Mouse (Mus musculus): ENCODE results near the gene Gm11938. TPM values are rescaled to one million over a fixed set of nuclear protein-coding genes. Genes with fewer than 3 reads are reported as not detected.
"Not testable (repeated sequence)": the region's sequence is repeated elsewhere in the genome, so short reads cannot be mapped to it uniquely, and the experiment has no call there.

Gm11938 gene
- polyA plus RNA-seq (2015; fragmentation: Nextera tagmentation; extraction: Ambion mirVana), result not detected in 2 replicates

DNA sequence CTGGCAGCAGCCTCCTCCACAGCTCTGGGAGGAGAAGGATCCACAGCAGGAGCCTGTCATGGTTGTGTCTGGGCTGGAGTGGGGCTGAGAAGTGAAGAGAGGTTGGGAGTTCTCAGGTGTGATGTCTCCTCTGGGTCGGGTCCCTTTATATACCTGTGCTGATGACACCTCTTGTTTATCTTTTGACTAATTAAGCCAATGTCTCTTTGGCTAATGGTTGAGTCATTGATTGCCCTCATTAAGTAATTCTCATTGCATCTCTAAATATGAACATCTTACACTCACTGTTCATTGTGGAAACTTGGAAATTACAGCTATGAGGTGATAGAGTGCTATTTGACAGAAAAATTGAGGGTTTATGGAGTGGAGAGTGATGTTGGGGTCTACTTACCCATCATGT is at the start of gene Gm11938:
Gene Gm11938 (minus strand): TSS at position 101 of the 400 bp plus-strand sequence.
- ATAC-seq (replicated peaks; ENCODE audit: low FRiP score), result not testable (repeated sequence)

GRCm38 (mm10) chr11:99650136-99650535 is 47.0 kb upstream of the Gm11938 start, which contains the start of gene Gm11555:
Gene Gm11555, minus strand, starts transcription at chr11:99650236.
- Histone ChIP-seq H3K27ac (no peak within 1 kb of the TSS), H3K27me3 (no peaks in the 10 kb centered on the region), H3K4me1 (no peaks in the 10 kb centered on the region), H3K36me3 (no peaks in the 10 kb centered on the region), H3K9ac (no peak within 1 kb of the TSS), H3K4me2 (no peak within 1 kb of the TSS), H3K9me3 (replicated peaks) (no peaks in the 10 kb centered on the region), H3K4me3 (replicated peaks) (no peak within 1 kb of the TSS)
- ATAC-seq (replicated peaks; ENCODE audit: low FRiP score), result no peak
- WGBS, result 77% methylated on average over 2 of the region's 2 CpGs

More for the DNA sequence above, at the start of gene Gm11938:
- H3K9me3 ChIP-seq (replicated peaks); H3K36me3 ChIP-seq; H3K4me1 ChIP-seq; H3K4me2 ChIP-seq; H3K4me3 ChIP-seq (replicated peaks); H3K27ac ChIP-seq; H3K27me3 ChIP-seq; H3K9ac ChIP-seq: not testable (repeated sequence)
- WGBS, result 47% methylated on average over 1 of the region's 1 CpGs

- H3K4me3 ChIP-seq (replicated peaks), result no peak overlapping the region
- WGBS, result 76% methylated on average over 15 of the region's 15 CpGs
- H3K27me3 ChIP-seq, result no peaks in the 10 kb centered on the region
- H3K4me2 ChIP-seq, result no peak overlapping the region
- H3K4me1 ChIP-seq, result no peaks in the 10 kb centered on the region
- no peak overlapping the region for H3K27ac ChIP-seq
- ATAC-seq (replicated peaks; ENCODE audit: low FRiP score), result no peak
- H3K9me3 ChIP-seq (replicated peaks), result no peaks in the 10 kb centered on the region
- H3K36me3 ChIP-seq, result no peaks in the 10 kb centered on the region
- H3K9ac ChIP-seq, result no peak overlapping the region
These were observed 43.3 kb upstream of the Gm11938 start for GRCm38 (mm10) chr11:99646444-99646843.

DNA sequence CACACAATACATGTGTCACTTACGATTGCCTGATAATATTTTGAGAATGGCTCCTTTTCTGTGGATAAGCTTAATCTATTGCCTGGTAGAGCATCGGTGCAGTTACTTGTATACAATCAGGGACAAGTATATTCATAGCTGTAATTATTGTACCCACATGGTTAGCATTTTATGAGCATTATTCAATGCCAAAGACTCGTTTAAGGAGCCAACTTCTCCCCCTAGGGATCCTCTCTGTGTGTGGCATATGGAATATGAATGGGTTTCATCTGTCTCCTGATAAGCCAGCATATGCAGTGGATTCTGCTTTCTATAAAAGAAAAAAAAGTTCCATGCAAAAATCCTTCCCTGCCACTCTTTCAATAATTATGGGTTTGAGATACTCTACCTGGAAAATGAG is 41.2 kb upstream of the Gm11938 start:
- ATAC-seq (replicated peaks; ENCODE audit: low FRiP score), result no peak
- Histone ChIP-seq H3K4me2 (no peak overlapping the region), H3K4me1 (no peaks in the 10 kb centered on the region), H3K4me3 (replicated peaks) (no peak overlapping the region), H3K9me3 (replicated peaks) (no peaks in the 10 kb centered on the region), H3K36me3 (no peaks in the 10 kb centered on the region), H3K27me3 (no peaks in the 10 kb centered on the region), H3K9ac (no peak overlapping the region), H3K27ac (no peak overlapping the region)
- 70% methylated on average over 3 of the region's 3 CpGs for WGBS

DNA sequence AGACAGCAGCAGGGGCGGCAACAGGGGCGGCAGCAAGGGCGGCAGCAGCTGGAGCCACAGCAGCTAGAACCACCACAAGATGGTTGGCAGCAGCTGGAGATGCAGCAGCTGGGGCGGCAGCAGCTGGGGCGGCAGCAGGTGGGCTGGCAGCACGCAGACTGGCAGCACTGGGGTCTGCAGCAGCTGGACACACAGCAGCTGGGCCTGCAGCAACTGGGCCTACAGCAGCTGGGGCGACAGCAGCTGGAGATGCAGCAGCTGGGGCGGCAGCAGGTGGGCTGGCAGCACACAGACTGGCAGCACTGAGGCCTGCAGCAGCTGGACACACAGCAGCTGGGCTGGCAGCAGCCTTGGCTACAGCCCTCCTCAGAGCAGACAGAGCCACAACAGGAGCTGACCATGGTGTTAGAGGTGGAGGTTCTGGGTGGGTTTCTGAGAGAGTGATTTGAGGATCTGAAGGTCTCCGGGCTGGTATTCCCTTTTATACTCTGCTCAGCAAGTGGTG is 40.6 kb upstream of the Gm11938 start, which contains the start of gene Krtap4-7:
Gene Krtap4-7 (minus strand): TSS at position 455 of the 505 bp plus-strand sequence.
- not testable (repeated sequence) for ATAC-seq (replicated peaks; ENCODE audit: low FRiP score); H3K4me2 ChIP-seq; H3K27me3 ChIP-seq; H3K4me1 ChIP-seq; H3K9ac ChIP-seq; H3K4me3 ChIP-seq (replicated peaks); H3K27ac ChIP-seq; H3K36me3 ChIP-seq; H3K9me3 ChIP-seq (replicated peaks)
- 74% methylated on average over 9 of the region's 9 CpGs for WGBS

DNA sequence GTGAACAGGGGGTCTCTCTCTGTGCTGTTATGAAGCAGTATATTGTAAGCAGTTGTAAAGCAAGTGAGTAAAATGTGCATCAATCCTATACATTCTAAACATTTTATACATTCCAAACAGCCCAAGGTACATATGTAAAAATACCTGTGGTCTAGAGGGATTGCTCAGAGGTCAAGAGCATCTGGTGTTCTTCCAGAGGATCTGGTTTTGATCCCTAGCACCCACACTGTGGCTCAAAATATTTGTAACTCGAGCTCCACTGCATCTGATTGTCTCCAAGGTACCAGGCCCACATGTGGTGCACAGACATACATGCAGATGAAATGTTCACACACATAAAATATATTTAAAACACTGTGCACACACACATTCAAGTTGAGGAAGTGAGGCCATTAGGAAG is 37.8 kb upstream of the Gm11938 start:
- no peak for ATAC-seq (replicated peaks; ENCODE audit: low FRiP score)

GRCm38 (mm10) chr11:99637086-99637485 is 34.0 kb upstream of the Gm11938 start:
- 66% methylated on average over 1 of the region's 1 CpGs for WGBS
- no peak overlapping the region for H3K4me3 ChIP-seq (replicated peaks)
- no peaks in the 10 kb centered on the region for H3K36me3 ChIP-seq
- no peaks in the 10 kb centered on the region for H3K9me3 ChIP-seq (replicated peaks)
- H3K27me3 ChIP-seq, result no peaks in the 10 kb centered on the region
- H3K4me2 ChIP-seq, result no peak overlapping the region
- no peak for ATAC-seq (replicated peaks; ENCODE audit: low FRiP score)
- no peak overlapping the region for H3K27ac ChIP-seq
- no peak overlapping the region for H3K9ac ChIP-seq
- no peaks in the 10 kb centered on the region for H3K4me1 ChIP-seq

More for the DNA sequence above, 37.8 kb upstream of the Gm11938 start:
- Histone ChIP-seq H3K4me2 (no peak overlapping the region), H3K9me3 (replicated peaks) (no peaks in the 10 kb centered on the region), H3K4me3 (replicated peaks) (no peak overlapping the region), H3K9ac (no peak overlapping the region), H3K36me3 (no peaks in the 10 kb centered on the region), H3K27me3 (no peaks in the 10 kb centered on the region), H3K4me1 (no peaks in the 10 kb centered on the region), H3K27ac (no peak overlapping the region)
- WGBS, result 36% methylated on average over 1 of the region's 1 CpGs

- Histone ChIP-seq H3K27me3 (no peaks in the 10 kb centered on the region), H3K4me3 (replicated peaks) (no peak within 1 kb of the TSS), H3K9ac (no peak within 1 kb of the TSS), H3K4me1 (no peaks in the 10 kb centered on the region), H3K4me2 (no peak within 1 kb of the TSS), H3K36me3 (no peaks in the 10 kb centered on the region), H3K9me3 (replicated peaks) (no peaks in the 10 kb centered on the region), H3K27ac (no peak within 1 kb of the TSS)
- WGBS, result 34% methylated on average over 8 of the region's 8 CpGs
- ATAC-seq (replicated peaks; ENCODE audit: low FRiP score), result no peak
These were observed 31.6 kb upstream of the Gm11938 start, which contains the start of gene Krtap4-2 for GRCm38 (mm10) chr11:99634653-99635134. Gene Krtap4-2, minus strand, starts transcription at chr11:99635084.

DNA sequence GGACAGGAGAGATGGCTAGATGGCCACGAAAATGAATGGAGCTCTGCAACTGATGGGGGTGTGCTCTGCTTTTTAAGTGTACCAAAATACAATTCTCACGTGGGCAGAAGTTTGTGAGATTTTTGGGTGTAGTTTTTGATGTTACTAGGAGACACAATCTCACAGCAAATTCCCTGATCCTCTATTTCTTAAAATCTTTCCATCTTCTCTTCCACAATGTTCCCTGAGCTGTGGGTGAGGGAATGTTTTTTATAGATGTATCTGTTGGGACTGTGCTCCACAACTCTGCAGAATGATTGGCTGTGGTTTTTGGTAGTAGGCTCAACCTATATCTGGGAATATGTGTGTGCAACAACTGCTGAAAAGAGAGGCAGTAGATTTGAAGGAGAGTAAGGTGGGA is 30.2 kb upstream of the Gm11938 start:
- no peaks in the 10 kb centered on the region for H3K27me3 ChIP-seq
- H3K4me1 ChIP-seq, result no peaks in the 10 kb centered on the region
- no peak overlapping the region for H3K4me3 ChIP-seq (replicated peaks)
- ATAC-seq (replicated peaks; ENCODE audit: low FRiP score), result no peak
- H3K4me2 ChIP-seq, result no peak overlapping the region
- WGBS, result 61% methylated on average over 2 of the region's 2 CpGs
- no peak overlapping the region for H3K9ac ChIP-seq
- H3K36me3 ChIP-seq, result no peaks in the 10 kb centered on the region
- no peaks in the 10 kb centered on the region for H3K9me3 ChIP-seq (replicated peaks)
- no peak overlapping the region for H3K27ac ChIP-seq

- Histone ChIP-seq H3K27me3 (no peaks in the 10 kb centered on the region), H3K9me3 (replicated peaks) (no peaks in the 10 kb centered on the region), H3K4me2 (no peak overlapping the region), H3K27ac (no peak overlapping the region), H3K36me3 (no peaks in the 10 kb centered on the region), H3K9ac (no peak overlapping the region), H3K4me3 (replicated peaks) (no peak overlapping the region), H3K4me1 (no peaks in the 10 kb centered on the region)
- whole genome bisulfite sequencing, result 79% methylated on average over 3 of the region's 3 CpGs
- no peak for ATAC-seq (replicated peaks; ENCODE audit: low FRiP score)
These were observed 27.8 kb upstream of the Gm11938 start for GRCm38 (mm10) chr11:99630890-99631289.

GRCm38 (mm10) chr11:99628138-99628537 is 25.0 kb upstream of the Gm11938 start, which contains the start of gene Krtap4-1:
Gene Krtap4-1, minus strand, starts transcription at chr11:99628238.
- Histone ChIP-seq H3K4me3 (replicated peaks) (no peak within 1 kb of the TSS), H3K27me3 (no peaks in the 10 kb centered on the region), H3K27ac (no peak within 1 kb of the TSS), H3K9me3 (replicated peaks) (no peaks in the 10 kb centered on the region), H3K4me2 (no peak within 1 kb of the TSS), H3K9ac (no peak within 1 kb of the TSS), H3K36me3 (no peaks in the 10 kb centered on the region), H3K4me1 (no peaks in the 10 kb centered on the region)
- ATAC-seq (replicated peaks; ENCODE audit: low FRiP score), result no peak
- WGBS, result 86% methylated on average over 4 of the region's 4 CpGs

DNA sequence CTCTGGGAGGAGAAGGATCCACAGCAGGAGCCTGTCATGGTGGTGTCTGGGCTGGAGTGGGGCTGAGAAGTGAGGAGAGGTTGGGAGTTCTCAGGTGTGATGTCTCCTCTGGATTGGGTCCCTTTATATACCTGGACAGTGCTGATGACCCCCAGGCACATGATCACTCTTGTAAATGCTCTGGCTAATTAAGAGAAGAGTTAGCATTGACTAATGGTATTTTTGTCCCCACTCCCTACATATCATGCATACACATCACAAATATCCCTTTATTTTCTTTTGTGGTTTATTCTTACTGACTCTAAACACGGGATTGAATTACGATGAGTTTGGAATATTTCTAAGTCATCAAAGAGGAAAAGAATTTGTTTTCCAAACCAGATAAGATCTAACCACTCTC is 17.2 kb upstream of the Gm11938 start, which contains the start of gene Gm11562:
Gene Gm11562 (minus strand): TSS at position 101 of the 400 bp plus-strand sequence.
- Histone ChIP-seq H3K27me3 (no peaks in the 10 kb centered on the region), H3K27ac (no peak within 1 kb of the TSS), H3K36me3 (no peaks in the 10 kb centered on the region), H3K9ac (no peak within 1 kb of the TSS), H3K9me3 (replicated peaks) (no peaks in the 10 kb centered on the region), H3K4me2 (no peak within 1 kb of the TSS), H3K4me1 (no peaks in the 10 kb centered on the region), H3K4me3 (replicated peaks) (no peak within 1 kb of the TSS)
- ATAC-seq (replicated peaks; ENCODE audit: low FRiP score), result no peak
- 82% methylated on average over 2 of the region's 2 CpGs for WGBS

Measured in kidney, embryonic 15.5 days (tissue).